Mouse (Mus musculus): ENCODE data around the gene Pdlim5. TPM values are rescaled to one million over a fixed set of nuclear protein-coding genes. Genes with fewer than 3 reads are reported as not detected.

The Pdlim5 gene
- polyA plus RNA-seq, 1 experiment from 2014 or later = 29.1 TPM

DNA sequence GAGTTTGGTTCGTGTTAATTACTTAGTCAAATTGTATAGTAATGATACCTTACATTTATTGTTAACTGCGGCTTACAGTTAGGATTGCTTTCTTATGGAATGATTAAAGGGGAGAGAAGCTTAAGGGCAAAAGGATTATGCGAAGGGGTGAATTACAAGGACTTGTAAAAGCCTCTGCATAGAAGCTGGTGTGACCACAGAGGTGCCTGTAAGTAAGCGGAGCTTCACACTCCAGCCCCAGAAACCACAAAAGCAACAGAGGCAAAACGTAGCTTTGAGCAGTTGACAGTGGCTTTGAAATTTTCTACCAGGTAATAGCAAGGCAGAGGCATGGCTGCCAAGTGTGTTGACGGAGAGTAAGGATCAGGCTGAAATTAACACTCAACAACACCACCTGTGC is 41.3 kb upstream of the Pdlim5 start:
- H3K36me3 ChIP-seq (ENCODE audit: control insufficient read depth, insufficient read depth, low read length) = no peaks in the 10 kb centered on the region
- no peak overlapping the region for H3K9ac ChIP-seq (ENCODE audit: low read depth, low read length)
- no peaks in the 10 kb centered on the region for H3K9me3 ChIP-seq (ENCODE audit: control insufficient read depth, low read length)
- 50% methylated on average over 6 of the region's 6 CpGs for WGBS
- H3K27ac ChIP-seq (ENCODE audit: low read depth, low read length) = no peak overlapping the region
- H3K4me1 ChIP-seq (replicated peaks; ENCODE audit: control insufficient read depth, insufficient read depth, low read length) = peaks cover 6% of the 10 kb centered on the region; the same call in 1 of the 2 replicates
- DNase-seq (ENCODE audit: low spot score) = no peak
- H3K4me3 ChIP-seq (ENCODE audit: low read depth, low read length) = no peak overlapping the region
- no peak for ATAC-seq (replicated peaks; ENCODE audit: low FRiP score)
- H3K4me2 ChIP-seq = no peak overlapping the region
- H3K27me3 ChIP-seq (replicated peaks; ENCODE audit: control insufficient read depth, insufficient read depth, low read length) = no peaks in the 10 kb centered on the region

DNA sequence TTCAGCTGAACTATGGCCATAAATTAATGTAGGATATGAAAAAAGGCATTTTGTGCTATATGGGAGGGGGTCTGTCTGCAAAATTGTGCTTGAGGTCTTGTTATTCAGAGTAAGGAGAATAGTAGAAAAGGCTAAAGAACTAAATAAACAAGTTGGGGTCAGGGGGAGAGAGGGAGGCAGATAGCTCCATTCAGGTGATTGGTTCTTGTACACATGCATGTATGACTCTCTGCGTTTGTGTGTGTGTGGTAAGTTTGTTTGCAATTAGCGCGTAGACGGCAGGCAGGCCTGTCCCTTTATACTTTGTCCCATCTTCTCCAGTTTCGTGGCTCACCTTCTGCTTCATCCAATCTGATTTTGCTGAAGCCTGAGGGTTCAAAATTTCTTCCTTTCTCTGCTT is 40.7 kb upstream of the Pdlim5 start:
- 73% methylated on average over 5 of the region's 5 CpGs for WGBS
- Histone ChIP-seq H3K9ac (ENCODE audit: low read depth, low read length) (no peak overlapping the region), H3K27ac (ENCODE audit: low read depth, low read length) (no peak overlapping the region), H3K4me3 (ENCODE audit: low read depth, low read length) (no peak overlapping the region), H3K36me3 (ENCODE audit: control insufficient read depth, insufficient read depth, low read length) (no peaks in the 10 kb centered on the region), H3K4me2 (no peak overlapping the region), H3K27me3 (replicated peaks; ENCODE audit: control insufficient read depth, insufficient read depth, low read length) (no peaks in the 10 kb centered on the region), H3K4me1 (replicated peaks; ENCODE audit: control insufficient read depth, insufficient read depth, low read length) (peaks cover 6% of the 10 kb centered on the region; the same call in 1 of the 2 replicates), H3K9me3 (ENCODE audit: control insufficient read depth, low read length) (no peaks in the 10 kb centered on the region)
- ATAC-seq (replicated peaks; ENCODE audit: low FRiP score) (no peak), DNase-seq (ENCODE audit: low spot score) (no peak)

DNA sequence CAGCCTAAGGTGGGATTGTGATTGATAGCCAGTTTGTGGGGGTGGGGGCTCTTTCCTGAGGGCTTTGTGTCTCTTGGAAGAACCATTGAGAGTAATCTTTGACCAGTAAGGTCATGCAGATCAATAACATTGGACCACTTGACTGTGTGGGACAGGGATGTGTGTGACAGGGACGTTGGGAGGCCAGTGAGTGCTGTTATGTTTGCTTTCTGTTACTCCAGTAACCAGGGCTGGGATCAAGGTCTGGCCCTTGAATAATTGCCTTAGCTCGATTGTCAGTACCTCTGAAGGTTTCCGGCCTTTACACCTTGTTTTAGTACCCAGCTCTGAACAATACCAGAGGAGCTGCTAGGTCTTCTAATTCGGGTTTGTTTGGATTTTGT is 39.3 kb upstream of the Pdlim5 start:
- Histone ChIP-seq H3K27ac (ENCODE audit: low read depth, low read length) (no peak overlapping the region), H3K4me1 (replicated peaks; ENCODE audit: control insufficient read depth, insufficient read depth, low read length) (peaks cover 6% of the 10 kb centered on the region; the same call in 1 of the 2 replicates), H3K4me3 (ENCODE audit: low read depth, low read length) (no peak overlapping the region), H3K36me3 (ENCODE audit: control insufficient read depth, insufficient read depth, low read length) (no peaks in the 10 kb centered on the region), H3K4me2 (no peak overlapping the region), H3K27me3 (replicated peaks; ENCODE audit: control insufficient read depth, insufficient read depth, low read length) (no peaks in the 10 kb centered on the region), H3K9me3 (ENCODE audit: control insufficient read depth, low read length) (no peaks in the 10 kb centered on the region), H3K9ac (ENCODE audit: low read depth, low read length) (no peak overlapping the region)
- 51% methylated on average over 4 of the region's 4 CpGs for WGBS
- ATAC-seq (replicated peaks; ENCODE audit: low FRiP score) (peak; percentile 53), DNase-seq (ENCODE audit: low spot score) (no peak)

DNA sequence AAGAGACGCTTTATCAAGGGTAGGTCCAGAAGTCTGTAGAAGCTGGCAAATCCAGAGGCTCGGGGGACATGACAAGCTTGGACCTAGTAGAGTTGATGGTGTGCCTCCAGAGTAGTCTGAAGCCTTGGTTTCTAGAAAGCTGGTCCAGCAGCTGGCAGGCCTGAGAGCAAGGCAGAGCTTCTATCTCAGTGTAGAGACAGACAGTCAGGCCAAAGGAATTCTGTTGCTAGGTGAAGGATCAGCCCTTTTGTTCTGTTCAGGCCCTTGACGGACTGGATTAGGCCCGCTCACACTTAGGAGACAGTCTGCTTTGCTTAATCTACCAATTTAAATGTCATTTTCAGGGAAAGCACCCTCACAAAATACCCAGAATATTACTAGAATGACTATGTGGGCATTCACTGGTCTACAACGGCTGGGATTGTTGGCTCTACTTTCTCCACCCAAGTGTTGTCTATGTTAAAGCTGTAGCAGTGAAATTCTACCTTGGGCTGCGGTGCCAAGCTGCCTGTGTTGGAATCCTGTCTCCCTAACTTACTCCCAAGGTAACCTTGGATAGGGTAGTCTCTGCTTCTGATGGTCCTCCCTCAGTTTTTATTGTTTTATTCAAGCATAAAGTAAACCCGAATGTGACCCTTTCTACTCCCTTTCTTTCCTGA is 38.8 kb upstream of the Pdlim5 start:
- H3K4me2 ChIP-seq = no peak overlapping the region
- no peak overlapping the region for H3K4me3 ChIP-seq (ENCODE audit: low read depth, low read length)
- ATAC-seq (replicated peaks; ENCODE audit: low FRiP score) (no peak), DNase-seq (ENCODE audit: low spot score) (no peak)
- H3K36me3 ChIP-seq (ENCODE audit: control insufficient read depth, insufficient read depth, low read length) = no peaks in the 10 kb centered on the region
- 61% methylated on average over 7 of the region's 7 CpGs for WGBS
- H3K27ac ChIP-seq (ENCODE audit: low read depth, low read length) = no peak overlapping the region
- no peak overlapping the region for H3K9ac ChIP-seq (ENCODE audit: low read depth, low read length)
- no peaks in the 10 kb centered on the region for H3K9me3 ChIP-seq (ENCODE audit: control insufficient read depth, low read length)
- H3K4me1 ChIP-seq (replicated peaks; ENCODE audit: control insufficient read depth, insufficient read depth, low read length) = peaks cover 6% of the 10 kb centered on the region; the same call in 1 of the 2 replicates
- H3K27me3 ChIP-seq (replicated peaks; ENCODE audit: control insufficient read depth, insufficient read depth, low read length) = no peaks in the 10 kb centered on the region

DNA sequence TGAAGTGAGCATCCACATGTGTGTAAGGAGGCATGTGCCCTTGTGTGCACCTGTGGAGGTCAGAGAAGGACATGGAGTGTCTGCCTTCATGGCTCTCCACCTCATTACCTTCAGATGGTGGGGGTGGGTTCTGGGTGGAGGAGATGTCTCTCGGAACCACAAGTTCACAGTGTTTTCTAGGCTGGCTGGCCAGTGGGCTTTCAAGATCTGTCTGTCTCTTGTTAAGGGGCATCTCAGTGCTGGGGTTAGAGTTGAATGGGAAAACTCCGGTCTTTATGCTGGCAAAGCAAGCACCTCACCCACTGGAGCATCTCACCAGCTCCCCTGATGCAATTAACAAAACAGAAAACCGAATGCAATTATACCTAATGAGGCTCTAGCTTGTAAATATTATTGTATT is 36.0 kb upstream of the Pdlim5 start:
- Histone ChIP-seq H3K4me2 (no peak overlapping the region), H3K36me3 (ENCODE audit: control insufficient read depth, insufficient read depth, low read length) (no peaks in the 10 kb centered on the region), H3K27ac (ENCODE audit: low read depth, low read length) (no peak overlapping the region), H3K9ac (ENCODE audit: low read depth, low read length) (no peak overlapping the region), H3K9me3 (ENCODE audit: control insufficient read depth, low read length) (no peaks in the 10 kb centered on the region), H3K27me3 (replicated peaks; ENCODE audit: control insufficient read depth, insufficient read depth, low read length) (no peaks in the 10 kb centered on the region), H3K4me1 (replicated peaks; ENCODE audit: control insufficient read depth, insufficient read depth, low read length) (peaks cover 2% of the 10 kb centered on the region; the same call in 1 of the 2 replicates), H3K4me3 (ENCODE audit: low read depth, low read length) (no peak overlapping the region)
- no peak for ATAC-seq (replicated peaks; ENCODE audit: low FRiP score)
- WGBS = 75% methylated on average over 3 of the region's 3 CpGs
- no peak for DNase-seq (ENCODE audit: low spot score)

DNA sequence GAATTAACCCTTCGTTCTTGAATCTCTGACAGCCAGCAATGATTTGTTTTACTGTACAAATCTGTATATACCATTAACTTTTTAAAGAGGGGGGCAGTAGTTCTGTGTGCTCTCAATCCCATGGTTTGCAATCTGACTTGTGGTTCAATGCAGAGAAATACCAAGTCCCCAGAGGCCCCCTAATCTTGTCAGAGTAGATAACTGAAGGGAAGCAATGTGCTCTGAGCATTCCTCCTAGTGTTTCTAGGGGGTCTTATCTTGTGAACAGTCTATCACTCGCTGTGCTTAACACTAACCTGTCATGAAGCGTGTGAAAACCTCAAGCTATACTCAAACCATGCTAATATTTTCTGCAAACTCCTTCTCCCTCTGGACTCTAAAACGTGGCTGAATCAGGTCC is 34.6 kb upstream of the Pdlim5 start:
- Histone ChIP-seq H3K4me1 (replicated peaks; ENCODE audit: control insufficient read depth, insufficient read depth, low read length) (0 out of 2 replicates have a peak, but pooled peaks cover 2% of the 10 kb centered on the region), H3K27me3 (replicated peaks; ENCODE audit: control insufficient read depth, insufficient read depth, low read length) (no peaks in the 10 kb centered on the region), H3K27ac (ENCODE audit: low read depth, low read length) (no peak overlapping the region), H3K36me3 (ENCODE audit: control insufficient read depth, insufficient read depth, low read length) (no peaks in the 10 kb centered on the region), H3K9ac (ENCODE audit: low read depth, low read length) (no peak overlapping the region), H3K9me3 (ENCODE audit: control insufficient read depth, low read length) (no peaks in the 10 kb centered on the region), H3K4me2 (no peak overlapping the region), H3K4me3 (ENCODE audit: low read depth, low read length) (no peak overlapping the region)
- ATAC-seq (replicated peaks; ENCODE audit: low FRiP score) (no peak), DNase-seq (ENCODE audit: low spot score) (no peak)
- WGBS = 25% methylated on average over 4 of the region's 4 CpGs

DNA sequence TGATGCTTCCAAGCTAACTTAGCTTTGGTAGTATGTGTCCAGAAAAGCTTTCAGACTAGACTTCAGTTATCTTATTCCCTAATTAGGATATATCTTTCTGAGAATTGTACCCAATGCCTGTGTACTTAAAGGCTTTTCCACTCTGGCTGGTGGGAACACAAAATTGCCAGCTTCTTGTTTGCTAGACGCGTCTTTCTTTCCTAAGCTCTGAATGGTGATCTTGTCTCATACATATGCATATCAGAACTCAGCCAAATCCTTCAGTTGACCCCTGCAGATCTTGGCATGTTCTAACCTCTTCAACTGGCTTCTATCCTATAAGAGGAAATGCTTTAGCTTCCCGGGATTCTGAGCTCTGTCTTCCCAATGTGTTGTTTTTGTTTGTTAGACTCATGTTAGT is 31.3 kb upstream of the Pdlim5 start:
- Histone ChIP-seq H3K4me2 (no peak overlapping the region), H3K36me3 (ENCODE audit: control insufficient read depth, insufficient read depth, low read length) (no peaks in the 10 kb centered on the region), H3K4me1 (replicated peaks; ENCODE audit: control insufficient read depth, insufficient read depth, low read length) (no peaks in the 10 kb centered on the region), H3K9ac (ENCODE audit: low read depth, low read length) (no peak overlapping the region), H3K27ac (ENCODE audit: low read depth, low read length) (no peak overlapping the region), H3K27me3 (replicated peaks; ENCODE audit: control insufficient read depth, insufficient read depth, low read length) (no peaks in the 10 kb centered on the region), H3K9me3 (ENCODE audit: control insufficient read depth, low read length) (no peaks in the 10 kb centered on the region), H3K4me3 (ENCODE audit: low read depth, low read length) (no peak overlapping the region)
- no peak for ATAC-seq (replicated peaks; ENCODE audit: low FRiP score)
- 61% methylated on average over 3 of the region's 3 CpGs for WGBS
- no peak for DNase-seq (ENCODE audit: low spot score)

DNA sequence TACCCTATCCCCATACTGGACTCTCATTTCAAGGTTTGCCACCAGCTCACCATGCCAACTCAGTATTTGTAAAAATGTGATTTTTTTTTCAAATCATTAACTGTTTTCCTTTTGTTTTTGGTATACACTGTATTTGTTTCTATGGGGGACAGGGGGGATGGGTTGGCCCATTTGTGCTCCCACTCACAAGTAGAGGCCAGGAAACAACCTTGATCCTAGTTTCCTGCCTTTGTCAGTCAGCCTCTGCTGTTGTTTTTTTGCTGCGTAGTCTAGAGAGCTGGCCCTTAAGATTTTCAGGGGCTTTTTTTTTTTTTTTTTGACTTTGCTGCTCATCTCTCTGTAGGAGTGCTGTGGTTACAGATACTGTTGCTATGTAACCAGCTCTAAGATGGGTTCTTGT is 28.6 kb upstream of the Pdlim5 start:
- DNase-seq (ENCODE audit: low spot score) (no peak), ATAC-seq (replicated peaks; ENCODE audit: low FRiP score) (no peak)
- no peaks in the 10 kb centered on the region for H3K4me1 ChIP-seq (replicated peaks; ENCODE audit: control insufficient read depth, insufficient read depth, low read length)
- no peak overlapping the region for H3K4me2 ChIP-seq
- WGBS = 35% methylated on average over 1 of the region's 1 CpGs
- no peak overlapping the region for H3K4me3 ChIP-seq (ENCODE audit: low read depth, low read length)
- H3K9me3 ChIP-seq (ENCODE audit: control insufficient read depth, low read length) = no peaks in the 10 kb centered on the region
- H3K36me3 ChIP-seq (ENCODE audit: control insufficient read depth, insufficient read depth, low read length) = no peaks in the 10 kb centered on the region
- no peak overlapping the region for H3K9ac ChIP-seq (ENCODE audit: low read depth, low read length)
- H3K27ac ChIP-seq (ENCODE audit: low read depth, low read length) = no peak overlapping the region
- H3K27me3 ChIP-seq (replicated peaks; ENCODE audit: control insufficient read depth, insufficient read depth, low read length) = no peaks in the 10 kb centered on the region

DNA sequence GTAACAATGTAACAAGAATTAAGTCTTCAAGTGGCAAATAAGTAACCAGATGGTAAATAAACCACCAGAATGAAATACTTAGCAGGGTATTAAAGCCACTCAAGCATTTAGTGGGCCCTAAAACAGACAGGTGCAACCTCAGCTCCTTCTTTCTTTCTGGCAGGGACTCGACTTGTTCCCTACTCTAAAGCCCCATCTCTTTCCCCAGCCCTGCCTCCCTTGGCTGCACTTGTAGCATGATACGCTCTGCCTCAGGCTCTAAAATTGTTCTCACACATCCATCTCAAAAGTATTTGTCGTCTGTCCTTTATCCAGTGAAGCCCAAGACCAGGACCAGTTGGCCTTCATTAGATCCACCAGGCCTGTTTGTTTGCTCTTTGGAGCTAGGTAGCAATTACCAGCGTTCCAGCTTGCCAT is 28.0 kb upstream of the Pdlim5 start:
- Histone ChIP-seq H3K4me3 (ENCODE audit: low read depth, low read length) (no peak overlapping the region), H3K4me2 (no peak overlapping the region), H3K27me3 (replicated peaks; ENCODE audit: control insufficient read depth, insufficient read depth, low read length) (no peaks in the 10 kb centered on the region), H3K9ac (ENCODE audit: low read depth, low read length) (no peak overlapping the region), H3K9me3 (ENCODE audit: control insufficient read depth, low read length) (no peaks in the 10 kb centered on the region), H3K36me3 (ENCODE audit: control insufficient read depth, insufficient read depth, low read length) (no peaks in the 10 kb centered on the region), H3K4me1 (replicated peaks; ENCODE audit: control insufficient read depth, insufficient read depth, low read length) (no peaks in the 10 kb centered on the region), H3K27ac (ENCODE audit: low read depth, low read length) (no peak overlapping the region)
- DNase-seq (ENCODE audit: low spot score) = no peak
- ATAC-seq (replicated peaks; ENCODE audit: low FRiP score) = no peak
- 61% methylated on average over 4 of the region's 4 CpGs for WGBS
